Mouse (Mus musculus) kidney, adult 2 months (tissue): ENCODE results near the gene Phactr1. TPM values are rescaled to one million over a fixed set of nuclear protein-coding genes. Genes with fewer than 3 reads are reported as not detected.

Source experiments
- DNase-seq: peaks from one replicate; pipeline ENCODE4 v3.0.0; 2021
- H3K27ac ChIP-seq: fragments of 200-500 bp; 2 replicates; pipeline ENCODE4 v1.5.1; 2012; ENCODE audit warnings: low read depth, low read length, control low read depth, inconsistent platforms; ENCODE audit not compliant: insufficient read depth
- H3K27me3 ChIP-seq: fragments of 200-500 bp; replicated peaks from 2 replicates; pipeline ENCODE4 v1.6.1; 2012; ENCODE audit warnings: mild to moderate bottlenecking, moderate library complexity, low read length, inconsistent platforms; ENCODE audit not compliant: control insufficient read depth, insufficient read depth
- H3K36me3 ChIP-seq: fragments of 200-500 bp; 2 replicates; pipeline ENCODE4 v1.6.1; 2012; ENCODE audit warnings: mild to moderate bottlenecking, moderate library complexity, low read length, inconsistent platforms; ENCODE audit not compliant: control insufficient read depth, insufficient read depth
- H3K4me1 ChIP-seq: fragments of 200-500 bp; 2 replicates; pipeline ENCODE4 v1.6.1; 2011; ENCODE audit warnings: low read length; ENCODE audit not compliant: control insufficient read depth, insufficient read depth
- H3K4me3 ChIP-seq: fragments of 200-500 bp; 2 replicates; pipeline ENCODE4 v1.5.1; 2011; ENCODE audit warnings: mild to moderate bottlenecking, low read depth, low read length, control low read depth; ENCODE audit not compliant: insufficient read depth
- CTCF ChIP-seq: fragments of 200-500 bp; conservative IDR thresholded peaks from 2 replicates; pipeline ENCODE4 v1.5.1; 2011; ENCODE audit warnings: low read depth, mild to moderate bottlenecking, control low read depth, low read length, moderate library complexity, mixed read lengths; ENCODE audit not compliant: insufficient read depth, insufficient read length
- POLR2A ChIP-seq: fragments of 200-500 bp; IDR thresholded peaks from one replicate; pipeline ENCODE4 v1.6.1; 2011; ENCODE audit warnings: low read depth, low read length, control low read depth
- WGBS: fragments of 180-500 bp; shearing (Covaris S2); methylation state at CpG from one replicate; pipeline ENCODE4 v1.1.7; 2018; 5-methylcytosine and 5-hydroxymethylcytosine counted together
- polyA plus RNA-seq: library from polyadenylated mRNA; depleted of rRNA; stranded (reverse); fragments of >200 nt; gene quantifications from 2 replicates; pipeline ENCODE4 v1.2.3, GENCODE M21; 2012

Gene Phactr1
- polyA plus RNA-seq, 1 experiment, result 8.9 TPM

DNA sequence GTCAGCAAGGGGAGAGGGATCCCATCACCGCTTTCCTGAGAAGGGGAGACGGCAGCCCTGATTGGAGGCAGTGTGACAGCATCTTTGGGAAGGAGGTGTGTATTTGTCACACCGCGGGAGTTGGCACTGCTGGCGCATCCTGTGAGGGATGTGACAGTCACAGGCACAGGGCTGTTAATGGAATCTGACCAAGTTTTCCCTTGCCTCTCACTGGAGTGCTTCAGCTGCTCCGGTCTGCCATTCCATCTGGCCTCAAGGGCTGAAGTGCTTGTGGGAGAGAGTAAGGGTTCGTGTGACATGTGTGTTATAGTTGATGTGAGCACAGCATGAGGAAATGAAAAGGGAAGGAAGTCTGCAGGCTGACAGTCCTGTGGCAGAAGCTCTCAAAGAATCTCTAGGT is 431.9 kb downstream of the Phactr1 start:
- DNase-seq, result no peak
- Histone ChIP-seq H3K27me3 (no peaks in the 10 kb centered on the region), H3K36me3 (no peaks in the 10 kb centered on the region), H3K4me1 (no peaks in the 10 kb centered on the region), H3K27ac (no peak overlapping the region), H3K4me3 (no peak overlapping the region)
- 45% methylated on average over 7 of the region's 7 CpGs for WGBS
- TF ChIP-seq POLR2A (no peak), CTCF (no peak)

DNA sequence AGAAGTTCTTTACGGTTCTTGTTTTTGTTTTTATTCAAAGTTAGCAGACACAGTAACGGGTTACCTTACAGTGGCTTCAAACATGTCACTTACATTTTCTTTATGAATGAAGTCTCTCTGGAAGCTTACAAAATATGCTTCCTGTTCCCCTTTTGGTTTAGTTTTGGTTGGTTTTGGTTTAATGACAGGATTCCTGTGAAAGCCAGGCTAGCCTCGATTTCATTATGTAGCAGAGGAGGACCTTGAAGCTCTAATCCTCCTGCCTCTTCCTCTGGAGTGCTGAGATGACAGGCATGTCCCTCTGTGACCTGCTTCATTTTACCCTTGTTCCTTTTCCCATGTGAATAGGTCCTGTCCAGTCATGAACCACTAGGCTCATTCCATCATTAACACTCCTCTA is 432.3 kb downstream of the Phactr1 start:
- Histone ChIP-seq H3K36me3 (no peaks in the 10 kb centered on the region), H3K4me1 (no peaks in the 10 kb centered on the region), H3K4me3 (no peak overlapping the region), H3K27ac (no peak overlapping the region), H3K27me3 (no peaks in the 10 kb centered on the region)
- TF ChIP-seq POLR2A, result no peak
- no peak for TF ChIP-seq CTCF
- WGBS, result 77% methylated on average over 3 of the region's 3 CpGs
- no peak for DNase-seq

DNA sequence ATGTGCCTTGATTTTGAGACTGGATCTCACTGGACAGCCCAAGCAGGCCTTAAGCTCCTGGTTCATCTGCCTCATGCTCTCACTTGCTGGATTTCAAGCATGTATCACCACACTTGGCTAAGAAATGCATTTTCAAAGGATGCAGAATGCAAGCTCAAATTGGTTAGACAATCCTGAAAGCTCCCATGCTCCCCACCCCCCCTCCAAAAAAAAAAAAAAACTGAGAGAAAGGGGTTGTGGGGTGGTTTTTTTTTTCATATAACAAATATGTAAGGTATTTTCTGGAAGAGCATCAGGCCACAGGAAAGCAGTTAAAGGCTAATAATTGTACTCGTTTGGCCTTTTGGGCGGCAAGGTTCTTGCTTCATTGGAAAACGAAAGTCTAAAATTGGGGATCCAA is 432.7 kb downstream of the Phactr1 start:
- Histone ChIP-seq H3K27ac (no peak overlapping the region), H3K36me3 (no peaks in the 10 kb centered on the region), H3K4me3 (no peak overlapping the region), H3K4me1 (no peaks in the 10 kb centered on the region), H3K27me3 (no peaks in the 10 kb centered on the region)
- TF ChIP-seq POLR2A, result no peak
- TF ChIP-seq CTCF, result no peak
- WGBS, result 96% methylated on average over 3 of the region's 3 CpGs
- no peak for DNase-seq

DNA sequence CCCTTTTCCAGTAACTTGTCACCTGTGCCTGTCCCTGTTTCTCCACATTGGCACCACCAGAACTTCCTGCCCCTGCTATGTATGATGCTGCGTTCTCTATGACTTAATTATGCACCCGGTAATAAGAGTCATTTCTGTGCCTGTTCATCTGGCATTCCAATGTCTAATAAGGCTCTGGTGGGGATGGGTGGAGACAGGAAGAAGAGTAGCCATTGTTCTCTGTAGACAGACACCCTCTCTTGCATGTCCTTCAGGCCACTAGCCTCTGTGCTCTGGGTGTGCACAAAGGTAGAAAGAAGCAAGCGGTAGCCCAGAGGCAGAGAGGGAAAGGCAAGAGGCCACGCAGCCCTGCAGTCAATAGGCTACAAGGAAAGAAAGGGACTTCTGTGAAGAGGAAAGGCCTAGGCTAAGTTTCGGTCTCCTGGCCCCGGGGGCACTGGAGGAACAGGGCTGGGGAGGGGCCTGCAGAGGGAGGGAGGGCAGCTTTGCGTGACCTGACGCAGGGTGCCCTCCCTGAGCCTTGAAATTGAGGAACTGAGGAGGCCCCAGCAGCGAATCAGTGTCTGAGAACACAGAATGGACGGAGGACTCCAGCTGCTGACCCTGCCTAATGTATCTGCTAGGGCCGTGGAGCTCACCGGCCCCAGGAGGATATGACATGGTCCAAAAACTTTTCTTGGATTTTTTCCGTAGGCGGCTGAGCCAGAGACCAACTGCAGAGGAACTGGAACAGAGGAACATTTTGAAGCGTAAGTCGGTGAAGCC is 442.1 kb downstream of the Phactr1 start:
- DNase-seq, result no peak
- no peaks in the 10 kb centered on the region for H3K36me3 ChIP-seq
- 67% methylated on average over 16 of the region's 16 CpGs for WGBS
- H3K27ac ChIP-seq, result no peak overlapping the region
- H3K4me1 ChIP-seq, result no peaks in the 10 kb centered on the region
- no peak overlapping the region for H3K4me3 ChIP-seq
- H3K27me3 ChIP-seq, result no peaks in the 10 kb centered on the region
- TF ChIP-seq POLR2A, result no peak
- no peak for TF ChIP-seq CTCF

DNA sequence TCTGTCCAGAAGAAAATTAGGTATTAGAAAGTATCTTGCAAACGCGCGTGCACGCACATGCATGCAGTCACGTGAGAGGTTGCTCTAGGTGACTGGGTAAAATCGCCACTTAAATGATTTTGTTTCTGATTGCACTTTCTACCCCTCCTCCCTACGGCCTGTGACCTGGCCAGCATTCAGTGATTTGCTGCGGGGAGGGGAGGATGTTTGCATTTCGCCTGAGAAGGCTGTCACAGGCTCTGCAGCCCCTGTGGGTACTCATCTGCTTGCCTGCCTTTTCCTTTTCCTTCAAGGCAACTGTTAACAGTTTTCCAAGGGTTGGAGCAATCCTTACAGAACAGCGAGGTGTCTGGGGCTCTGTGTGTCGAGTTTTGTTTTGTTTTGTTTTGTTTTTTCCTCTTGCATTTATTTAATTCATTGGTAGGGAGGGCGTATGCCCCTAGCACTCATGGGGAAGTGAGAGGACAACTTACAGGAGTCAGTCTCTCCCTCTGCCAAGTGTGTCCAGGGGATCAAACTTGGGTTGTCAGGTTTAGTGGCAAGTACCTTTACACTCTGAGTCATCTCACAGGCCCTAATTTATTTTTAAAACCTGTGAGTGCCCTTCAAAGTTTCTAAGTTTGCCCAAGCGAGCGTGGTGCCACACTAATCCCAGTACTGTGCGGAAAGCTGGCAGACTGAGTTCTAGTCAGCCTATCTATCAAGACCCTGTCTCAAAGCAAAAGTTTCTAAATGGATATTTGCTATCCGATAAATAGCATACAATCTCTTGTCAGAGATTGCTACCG is 443.7 kb downstream of the Phactr1 start:
- WGBS, result 50% methylated on average over 17 of the region's 17 CpGs
- no peak overlapping the region for H3K4me3 ChIP-seq
- DNase-seq, result no peak
- H3K27me3 ChIP-seq, result no peaks in the 10 kb centered on the region
- H3K27ac ChIP-seq, result no peak overlapping the region
- no peaks in the 10 kb centered on the region for H3K36me3 ChIP-seq
- TF ChIP-seq POLR2A, result no peak
- TF ChIP-seq CTCF, result no peak
- no peaks in the 10 kb centered on the region for H3K4me1 ChIP-seq

GRCm38 (mm10) chr13:43124683-43125074 is 444.3 kb downstream of the Phactr1 start:
- WGBS, result 33% methylated on average over 4 of the region's 4 CpGs
- no peaks in the 10 kb centered on the region for H3K27me3 ChIP-seq
- no peaks in the 10 kb centered on the region for H3K36me3 ChIP-seq
- H3K27ac ChIP-seq, result no peak overlapping the region
- no peak for DNase-seq
- H3K4me3 ChIP-seq, result no peak overlapping the region
- no peak for TF ChIP-seq POLR2A
- TF ChIP-seq CTCF, result no peak
- no peaks in the 10 kb centered on the region for H3K4me1 ChIP-seq

GRCm38 (mm10) chr13:43130161-43130560 is 449.7 kb downstream of the Phactr1 start:
- TF ChIP-seq CTCF (no peak), POLR2A (no peak)
- Histone ChIP-seq H3K36me3 (no peaks in the 10 kb centered on the region), H3K4me3 (no peak overlapping the region), H3K27ac (no peak overlapping the region), H3K4me1 (peaks cover 10% of the 10 kb centered on the region), H3K27me3 (no peaks in the 10 kb centered on the region)
- DNase-seq, result no peak
- 70% methylated on average over 6 of the region's 6 CpGs for WGBS

DNA sequence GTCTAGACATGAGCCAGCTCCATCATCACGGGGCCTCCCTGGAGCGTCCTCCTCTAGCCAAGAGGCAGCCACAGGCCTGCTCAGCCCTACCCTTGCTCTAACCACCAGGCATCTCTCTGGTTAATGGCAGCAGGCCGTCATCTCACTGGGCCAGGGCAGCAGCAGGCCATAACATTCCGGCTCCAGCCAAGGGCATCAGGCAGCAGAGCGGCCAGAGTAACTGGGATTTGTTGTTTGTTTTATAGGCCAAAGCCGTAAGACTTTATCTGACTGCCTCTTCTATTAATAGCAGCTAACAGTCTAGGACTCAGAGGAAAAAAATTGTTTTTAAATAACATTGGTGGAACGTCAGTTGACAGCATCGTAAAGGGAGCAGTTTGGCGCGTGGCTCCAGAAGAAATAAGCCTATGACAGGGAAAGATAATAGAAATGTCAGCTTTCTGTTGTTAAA is 451.3 kb downstream of the Phactr1 start:
- WGBS, result 57% methylated on average over 10 of the region's 10 CpGs
- peak overlapping the region; percentile 74; the same call in 1 of the 2 replicates for H3K27ac ChIP-seq
- peak; percentile 57 for DNase-seq
- no peaks in the 10 kb centered on the region for H3K27me3 ChIP-seq
- no peak for TF ChIP-seq CTCF
- no peak for TF ChIP-seq POLR2A
- no peaks in the 10 kb centered on the region for H3K36me3 ChIP-seq
- H3K4me3 ChIP-seq, result no peak overlapping the region
- peaks cover 10% of the 10 kb centered on the region for H3K4me1 ChIP-seq
